In genomic region chr9:40336701-40337100, GRCm38 (mm10) we compare ENCODE assay signal across 10 mouse cellular contexts.
DNase-seq lines count a peak whose midpoint lies in the region; ATAC-seq lines count a peak whose summit lies in the region.
"Had no signal": no experiment of that assay in that cellular context is flagged by ENCODE, and none has a peak within 500 bp of the region (broad histone marks: within the 10 kb centered on the region; RNA-seq: fewer than 3 reads in every experiment).

No protein-coding gene starts in this region.

- H3K27ac ChIP-seq in heart, embryonic 12.5 days (ENCODE audit: poor library complexity, severe bottlenecking) = no peak overlapping the region
- H3K27ac ChIP-seq: liver, embryonic 15.5 days had no signal

- H3K9me3 ChIP-seq in heart, embryonic 12.5 days (replicated peaks) = no peaks in the 10 kb centered on the region
- H3K9me3 ChIP-seq: liver, embryonic 15.5 days had no signal

- H3K4me1 ChIP-seq in heart, embryonic 12.5 days (replicated peaks) = peaks cover 24% of the 10 kb centered on the region
- H3K4me1 ChIP-seq: liver, embryonic 15.5 days had no signal

- ATAC-seq in heart, embryonic 12.5 days (ENCODE audit: insufficient number of reproducible peaks, low FRiP score) = no peak

- intact Hi-C loops in heart, postnatal 14 days (cut with DNase I) = no loop called here

- DNase-seq in heart, postnatal 14 days = peak; percentile 50 to 57
- DNase-seq in urinary bladder, postnatal 14 days (ENCODE audit: low spot score) = peak; percentile 55
- no peak for DNase-seq in urinary bladder, postnatal 25 days (ENCODE audit: low spot score)
- peak; percentile 89 to 91 for DNase-seq in kidney, adult 8-10 months
- DNase-seq in spleen, adult 18-20 months = no peak
- no peak for DNase-seq in natural killer cell, adult 2 months (ENCODE audit: low spot score in 2 of 2)
- DNase-seq in left cerebral cortex, adult 11 months (ENCODE audit: low spot score) = no peak

- no peaks in the 10 kb centered on the region for H3K36me3 ChIP-seq in heart, embryonic 12.5 days
- H3K36me3 ChIP-seq: G1E; liver, embryonic 15.5 days had no signal

- 77% methylated on average over 5 of the region's 5 CpGs for whole genome bisulfite sequencing in heart, embryonic 12.5 days

- no peak overlapping the region for H3K9ac ChIP-seq in heart, embryonic 12.5 days
- H3K9ac ChIP-seq: liver, embryonic 15.5 days had no signal

- H3K4me2 ChIP-seq in heart, embryonic 12.5 days = no peak overlapping the region
- H3K4me2 ChIP-seq: liver, embryonic 15.5 days had no signal

- no peaks in the 10 kb centered on the region for H3K27me3 ChIP-seq in heart, embryonic 12.5 days (replicated peaks)
- H3K27me3 ChIP-seq: liver, embryonic 15.5 days had no signal

- H3K4me3 ChIP-seq in heart, embryonic 12.5 days = no peak overlapping the region
- H3K4me3 ChIP-seq: liver, embryonic 15.5 days had no signal

Comparison
In these comparisons a context has a peak if more than half of its experiments do, and no peak if none do; other contexts are left out.
1. DNase-seq: peak in heart, postnatal 14 days (2 of 2), urinary bladder, postnatal 14 days (single experiment) and kidney, adult 8-10 months (2 of 2); none in urinary bladder, postnatal 25 days (single experiment), spleen, adult 18-20 months (0 of 2), natural killer cell, adult 2 months (0 of 2) and left cerebral cortex, adult 11 months (single experiment).